Mouse (Mus musculus) C2C12 (cell line): Measurements from ENCODE around the gene H2-Eb2. TPM values are rescaled to one million over a fixed set of nuclear protein-coding genes. Genes with fewer than 3 reads are reported as not detected.

Experiments used
- H3K27me3 ChIP-seq: one replicate; pipeline ENCODE4 v1.6.1; 2011; ENCODE audit not compliant: control insufficient read depth, insufficient read depth, insufficient read length
- H3K36me3 ChIP-seq: one replicate; pipeline ENCODE4 v1.6.1; 2011; ENCODE audit not compliant: control insufficient read depth, insufficient read depth
- H3K4me3 ChIP-seq: one replicate; pipeline ENCODE4 v1.5.1; 2011; ENCODE audit warnings: mild to moderate bottlenecking, control low read depth; ENCODE audit not compliant: poor library complexity, insufficient read depth, severe bottlenecking
- H3K79me2 ChIP-seq: one replicate; pipeline ENCODE4 v1.6.1; 2011; ENCODE audit not compliant: control insufficient read depth, insufficient read depth
- H3K79me3 ChIP-seq: one replicate; pipeline ENCODE4 v1.6.1; 2011; ENCODE audit warnings: low read depth, control low read depth
- H3ac ChIP-seq: one replicate; pipeline ENCODE3; 2011; ENCODE audit warnings: low read depth; ENCODE audit not compliant: control insufficient read depth, insufficient read length
- CEBPB ChIP-seq: IDR thresholded peaks from one replicate; pipeline ENCODE4 v1.6.1; 2011; ENCODE audit warnings: low read depth, mild to moderate bottlenecking, control low read depth, moderate library complexity
- CTCF ChIP-seq: IDR thresholded peaks from one replicate; pipeline ENCODE4 v1.5.1; 2011; ENCODE audit not compliant: control insufficient read depth, insufficient read depth, insufficient read length
- FOSL1 ChIP-seq: IDR thresholded peaks from one replicate; pipeline ENCODE4 v1.8.0; 2011; ENCODE audit warnings: mild to moderate bottlenecking, low read length; ENCODE audit not compliant: poor library complexity, insufficient read depth, severe bottlenecking
- MAX ChIP-seq: IDR thresholded peaks from one replicate; pipeline ENCODE4 v1.6.1; 2011; ENCODE audit warnings: mild to moderate bottlenecking, control low read depth
- MYOD1 ChIP-seq: IDR thresholded peaks from one replicate; pipeline ENCODE4 v1.6.1; 2011; ENCODE audit warnings: low read depth; ENCODE audit not compliant: control insufficient read depth, insufficient read length
- MYOG ChIP-seq: IDR thresholded peaks from one replicate; pipeline ENCODE4 v1.6.1; 2011; ENCODE audit not compliant: control insufficient read depth, insufficient read length; ENCODE audit errors: extremely low read depth
- USF1 ChIP-seq: IDR thresholded peaks from one replicate; pipeline ENCODE4 v1.6.1; 2011; ENCODE audit warnings: low read depth, mild to moderate bottlenecking, control low read depth, moderate library complexity
- polyA plus RNA-seq: library from polyadenylated mRNA; unstranded; fragments of >200 nt; fragmentation: generic; extraction: Trizol; gene quantifications from one replicate; pipeline ENCODE4 v1.2.1, GENCODE M21; 2012; ENCODE audit warnings: missing spikeins

H2-Eb2 gene
- polyA plus RNA-seq, 1 experiment, result not detected

DNA sequence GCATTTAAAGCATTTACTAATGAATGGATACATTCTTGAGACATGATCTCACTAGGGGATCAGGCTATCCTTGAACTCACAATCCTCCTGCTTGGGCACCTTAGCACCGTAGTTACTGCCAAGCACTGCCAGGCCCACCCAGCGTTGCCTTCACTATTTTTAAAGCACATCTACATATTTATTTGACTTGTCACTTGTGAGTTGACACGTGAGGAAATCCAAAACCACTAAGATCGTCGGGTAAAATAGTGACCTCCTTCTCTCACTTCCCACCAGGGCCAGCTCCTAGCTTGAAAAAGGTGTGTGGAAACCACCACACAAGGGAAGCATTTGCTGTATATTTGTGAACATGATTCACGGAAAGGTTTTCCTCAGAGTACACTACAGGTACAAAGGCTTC lies 38.5 kb upstream of the H2-Eb2 start:
- TF ChIP-seq CTCF (no peak), USF1 (no peak), FOSL1 (no peak), MYOD1 (no peak), MYOG (no peak), CEBPB (no peak), MAX (no peak)
- Histone ChIP-seq H3K79me2 (no peaks in the 10 kb centered on the region), H3K79me3 (no peaks in the 10 kb centered on the region), H3K4me3 (no peak overlapping the region), H3K27me3 (peaks cover 5% of the 10 kb centered on the region), H3K36me3 (no peaks in the 10 kb centered on the region), H3ac (no peak overlapping the region)

- TF ChIP-seq MAX, result no peak
- Histone ChIP-seq H3K4me3 (no peak within 1 kb of the TSS), H3ac (no peak within 1 kb of the TSS), H3K79me2 (no peaks in the 10 kb centered on the region), H3K79me3 (no peaks in the 10 kb centered on the region), H3K36me3 (no peaks in the 10 kb centered on the region), H3K27me3 (peaks cover 8% of the 10 kb centered on the region)
Observed at GRCm38 (mm10) chr17:34287648-34288047, 37.8 kb upstream of the H2-Eb2 start, which contains the start of gene H2-Aa. Gene H2-Aa (minus strand): TSS chr17:34287823.

DNA sequence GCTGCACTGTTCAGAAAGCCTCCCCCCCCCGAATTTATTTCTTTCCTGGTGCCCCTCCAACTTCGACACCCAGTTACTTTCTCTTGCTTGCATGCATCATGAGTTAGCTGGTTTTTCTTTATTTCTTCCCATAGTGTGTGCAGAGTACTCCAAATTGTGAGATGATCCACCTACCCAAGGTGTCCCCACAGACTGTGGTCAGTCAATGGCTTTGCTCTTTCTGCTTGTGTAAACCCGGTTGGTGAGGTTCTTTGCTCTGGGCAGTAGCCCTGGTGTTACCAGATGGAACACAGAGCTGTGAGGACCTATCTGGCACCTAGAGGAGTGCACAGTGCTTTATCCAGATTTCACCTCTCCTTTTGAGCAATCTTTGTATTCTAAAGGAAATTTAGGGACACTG lies 37.3 kb upstream of the H2-Eb2 start:
- Histone ChIP-seq H3K27me3 (peaks cover 8% of the 10 kb centered on the region), H3ac (no peak overlapping the region), H3K4me3 (no peak overlapping the region), H3K79me3 (no peaks in the 10 kb centered on the region), H3K36me3 (no peaks in the 10 kb centered on the region), H3K79me2 (no peaks in the 10 kb centered on the region)
- TF ChIP-seq CEBPB (no peak), MYOD1 (no peak), MYOG (no peak), MAX (no peak), CTCF (no peak), USF1 (no peak), FOSL1 (no peak)

DNA sequence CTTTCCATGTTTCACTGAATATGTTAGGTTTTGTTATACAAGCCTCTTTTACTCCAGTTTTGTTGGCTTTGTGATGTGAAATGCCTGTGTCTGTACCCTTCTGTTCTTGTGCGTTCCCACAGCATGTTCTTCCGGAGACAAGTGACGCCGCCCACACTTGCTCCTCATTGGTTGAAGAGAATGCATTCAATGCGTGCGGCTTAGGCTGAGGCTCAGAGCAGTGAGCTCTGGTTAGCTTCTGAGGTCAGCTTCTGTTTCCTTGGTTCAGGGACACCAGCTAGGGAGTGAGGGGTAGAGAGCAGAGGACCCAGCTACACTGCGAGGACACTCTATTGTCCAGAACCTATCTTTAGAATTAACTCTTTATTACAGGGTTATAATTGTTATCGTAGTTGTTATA lies 33.9 kb upstream of the H2-Eb2 start:
- Histone ChIP-seq H3ac (no peak overlapping the region), H3K36me3 (no peaks in the 10 kb centered on the region), H3K27me3 (peaks cover 13% of the 10 kb centered on the region), H3K4me3 (no peak overlapping the region), H3K79me3 (no peaks in the 10 kb centered on the region), H3K79me2 (no peaks in the 10 kb centered on the region)
- TF ChIP-seq CEBPB (no peak), MYOD1 (no peak), USF1 (no peak), MYOG (no peak), MAX (no peak), FOSL1 (no peak), CTCF (no peak)

DNA sequence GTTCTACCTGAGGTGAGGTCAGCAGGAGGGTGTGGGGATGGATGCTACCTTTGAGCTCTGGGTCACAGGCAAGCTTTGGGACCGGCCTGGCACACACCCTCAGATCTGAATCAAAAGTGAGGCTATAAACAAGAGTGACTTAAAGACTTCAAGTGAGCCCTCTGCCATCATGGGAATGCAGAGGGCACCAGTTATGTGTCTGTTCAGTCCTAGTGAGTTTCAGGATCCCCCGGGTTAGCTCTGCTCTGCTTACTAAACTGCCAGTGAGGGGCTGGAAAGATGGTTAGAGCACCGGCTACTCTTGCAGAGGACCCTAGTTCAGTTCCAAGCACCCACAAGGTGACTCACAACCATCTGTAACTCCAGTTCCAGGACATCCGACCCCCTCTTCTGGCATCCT lies 32.9 kb upstream of the H2-Eb2 start:
- Histone ChIP-seq H3K79me2 (no peaks in the 10 kb centered on the region), H3K27me3 (peaks cover 13% of the 10 kb centered on the region), H3K36me3 (no peaks in the 10 kb centered on the region), H3ac (no peak overlapping the region), H3K79me3 (no peaks in the 10 kb centered on the region), H3K4me3 (no peak overlapping the region)
- no peak for TF ChIP-seq MYOD1
- no peak for TF ChIP-seq CTCF
- TF ChIP-seq USF1, result no peak
- TF ChIP-seq MYOG, result no peak
- TF ChIP-seq CEBPB, result no peak
- TF ChIP-seq FOSL1, result no peak
- TF ChIP-seq MAX, result no peak

DNA sequence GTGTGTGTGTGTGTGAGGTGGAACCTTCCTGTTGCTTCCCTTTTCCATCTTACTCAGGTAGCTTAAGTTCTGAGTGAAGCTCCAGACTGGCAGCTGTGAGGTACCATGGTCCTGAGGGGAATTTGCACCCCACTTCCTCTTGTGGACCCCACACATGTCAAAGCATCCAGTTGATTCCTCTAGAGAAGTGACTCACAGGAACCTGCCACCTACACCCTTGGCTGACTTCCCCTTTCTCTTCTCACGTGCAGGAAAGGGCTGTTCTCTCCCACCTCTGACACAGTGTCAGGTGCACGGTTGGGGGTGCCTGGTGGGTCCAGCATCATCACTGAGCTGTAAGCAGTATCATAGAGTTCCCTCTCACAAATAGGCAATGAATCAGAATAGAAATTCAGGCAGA lies 31.9 kb upstream of the H2-Eb2 start:
- Histone ChIP-seq H3K36me3 (no peaks in the 10 kb centered on the region), H3K79me2 (no peaks in the 10 kb centered on the region), H3K27me3 (peaks cover 13% of the 10 kb centered on the region), H3ac (no peak overlapping the region), H3K4me3 (no peak overlapping the region), H3K79me3 (no peaks in the 10 kb centered on the region)
- no peak for TF ChIP-seq CEBPB
- TF ChIP-seq MYOG, result no peak
- no peak for TF ChIP-seq MYOD1
- TF ChIP-seq CTCF, result no peak
- no peak for TF ChIP-seq MAX
- TF ChIP-seq FOSL1, result no peak
- TF ChIP-seq USF1, result no peak

- Histone ChIP-seq H3K79me2 (no peaks in the 10 kb centered on the region), H3K4me3 (no peak overlapping the region), H3K79me3 (no peaks in the 10 kb centered on the region), H3ac (no peak overlapping the region), H3K27me3 (peaks cover 13% of the 10 kb centered on the region), H3K36me3 (no peaks in the 10 kb centered on the region)
- TF ChIP-seq MYOG (no peak), MAX (no peak), USF1 (no peak), FOSL1 (no peak), CEBPB (no peak), MYOD1 (no peak), CTCF (no peak)
Observed at GRCm38 (mm10) chr17:34294249-34294648, 31.2 kb upstream of the H2-Eb2 start.
